Mouse (Mus musculus): Measurements from ENCODE around the gene Mmp23. TPM values are rescaled to one million over a fixed set of nuclear protein-coding genes. Genes with fewer than 3 reads are reported as not detected.

Mmp23 gene
- total and polyA plus RNA-seq, 2 experiments from 2014 or later = 5.6 to 6.4 TPM

- peaks cover 72% of the 10 kb centered on the region for H3K36me3 ChIP-seq (ENCODE audit: insufficient read depth, low read length)
- H3K27me3 ChIP-seq (ENCODE audit: insufficient read depth, low read length) = no peaks in the 10 kb centered on the region
- no peak overlapping the region for H3K4me3 ChIP-seq (ENCODE audit: low read depth, low read length)
- H3K9ac ChIP-seq (replicated peaks; ENCODE audit: low read length, poor library complexity, severe bottlenecking) = no peak overlapping the region
- DNase-seq (ENCODE audit: low spot score) (no peak), ATAC-seq (ENCODE audit: low FRiP score) (no peak)
- no peak overlapping the region for H3K27ac ChIP-seq (ENCODE audit: low read depth, low read length)
- TF ChIP-seq CTCF (IDR thresholded peaks at IDR 0.05) = no peak
- H3K9me3 ChIP-seq (ENCODE audit: low read length) = no peaks in the 10 kb centered on the region
- H3K4me1 ChIP-seq (ENCODE audit: insufficient read depth, low read length) = no peaks in the 10 kb centered on the region
- H3K4me2 ChIP-seq (ENCODE audit: low read depth, low read length, poor library complexity, severe bottlenecking) = no peak overlapping the region
Measured at GRCm38 (mm10) chr4:155635766-155636499, 17.3 kb downstream of the Mmp23 start.

- Histone ChIP-seq H3K9ac (replicated peaks; ENCODE audit: low read length, poor library complexity, severe bottlenecking) (no peak overlapping the region), H3K27me3 (ENCODE audit: insufficient read depth, low read length) (no peaks in the 10 kb centered on the region), H3K4me3 (ENCODE audit: low read depth, low read length) (no peak overlapping the region), H3K27ac (ENCODE audit: low read depth, low read length) (no peak overlapping the region), H3K4me1 (ENCODE audit: insufficient read depth, low read length) (no peaks in the 10 kb centered on the region), H3K36me3 (ENCODE audit: insufficient read depth, low read length) (peaks cover 50% of the 10 kb centered on the region), H3K9me3 (ENCODE audit: low read length) (no peaks in the 10 kb centered on the region), H3K4me2 (ENCODE audit: low read depth, low read length, poor library complexity, severe bottlenecking) (no peak overlapping the region)
- DNase-seq (ENCODE audit: low spot score) (no peak), ATAC-seq (ENCODE audit: low FRiP score) (no peak)
- TF ChIP-seq CTCF (IDR thresholded peaks at IDR 0.05) = no peak
- 88% methylated on average over 6 of the region's 6 CpGs for WGBS
Measured at GRCm38 (mm10) chr4:155630267-155630666, 22.9 kb downstream of the Mmp23 start.

- H3K27ac ChIP-seq (ENCODE audit: low read depth, low read length) = peak within 1 kb of the TSS; percentile 86
- H3K9me3 ChIP-seq (ENCODE audit: low read length) = no peaks in the 10 kb centered on the region
- H3K9ac ChIP-seq (replicated peaks; ENCODE audit: low read length, poor library complexity, severe bottlenecking) = peak within 1 kb of the TSS; percentile 67
- ATAC-seq (ENCODE audit: low FRiP score) (peak; percentile 100), DNase-seq (ENCODE audit: low spot score) (peak; percentile 99)
- H3K27me3 ChIP-seq (ENCODE audit: insufficient read depth, low read length) = no peaks in the 10 kb centered on the region
- TF ChIP-seq CTCF (IDR thresholded peaks at IDR 0.05) = no peak
- H3K4me1 ChIP-seq (ENCODE audit: insufficient read depth, low read length) = peaks cover 4% of the 10 kb centered on the region; the same call in 1 of the 2 replicates
- H3K4me3 ChIP-seq (ENCODE audit: low read depth, low read length) = peak within 1 kb of the TSS; percentile 74
- H3K36me3 ChIP-seq (ENCODE audit: insufficient read depth, low read length) = peaks cover 13% of the 10 kb centered on the region
- H3K4me2 ChIP-seq (ENCODE audit: low read depth, low read length, poor library complexity, severe bottlenecking) = peak within 1 kb of the TSS; percentile 74
- under 1% methylated on average over 83 of the region's 84 CpGs for WGBS
Measured at GRCm38 (mm10) chr4:155624338-155625291, 28.6 kb downstream of the Mmp23 start, which contains the start of gene Cdk11b. Gene Cdk11b, plus strand, starts transcription at chr4:155624854.

- WGBS = 93% methylated on average over 5 of the region's 5 CpGs
- Histone ChIP-seq H3K9me3 (ENCODE audit: low read length) (no peaks in the 10 kb centered on the region), H3K36me3 (ENCODE audit: insufficient read depth, low read length) (peaks cover 57% of the 10 kb centered on the region), H3K4me3 (ENCODE audit: low read depth, low read length) (no peak overlapping the region), H3K27ac (ENCODE audit: low read depth, low read length) (no peak overlapping the region), H3K9ac (replicated peaks; ENCODE audit: low read length, poor library complexity, severe bottlenecking) (no peak overlapping the region), H3K4me2 (ENCODE audit: low read depth, low read length, poor library complexity, severe bottlenecking) (no peak overlapping the region), H3K4me1 (ENCODE audit: insufficient read depth, low read length) (no peaks in the 10 kb centered on the region), H3K27me3 (ENCODE audit: insufficient read depth, low read length) (no peaks in the 10 kb centered on the region)
- no peak for TF ChIP-seq CTCF (IDR thresholded peaks at IDR 0.05)
- DNase-seq (ENCODE audit: low spot score) = no peak
- no peak for ATAC-seq (ENCODE audit: low FRiP score)
Measured at GRCm38 (mm10) chr4:155618321-155618720, 34.9 kb downstream of the Mmp23 start.

GRCm38 (mm10) chr4:155613264-155613663 is 39.9 kb downstream of the Mmp23 start:
- no peak overlapping the region for H3K27ac ChIP-seq (ENCODE audit: low read depth, low read length)
- no peak for DNase-seq (ENCODE audit: low spot score)
- no peak overlapping the region for H3K9ac ChIP-seq (replicated peaks; ENCODE audit: low read length, poor library complexity, severe bottlenecking)
- no peak for TF ChIP-seq CTCF (IDR thresholded peaks at IDR 0.05)
- H3K4me3 ChIP-seq (ENCODE audit: low read depth, low read length) = no peak overlapping the region
- peaks cover 67% of the 10 kb centered on the region for H3K36me3 ChIP-seq (ENCODE audit: insufficient read depth, low read length)
- no peak for ATAC-seq (ENCODE audit: low FRiP score)
- H3K4me1 ChIP-seq (ENCODE audit: insufficient read depth, low read length) = no peaks in the 10 kb centered on the region
- H3K9me3 ChIP-seq (ENCODE audit: low read length) = no peaks in the 10 kb centered on the region
- H3K27me3 ChIP-seq (ENCODE audit: insufficient read depth, low read length) = no peaks in the 10 kb centered on the region
- 93% methylated on average over 3 of the region's 3 CpGs for WGBS
- H3K4me2 ChIP-seq (ENCODE audit: low read depth, low read length, poor library complexity, severe bottlenecking) = no peak overlapping the region

- Histone ChIP-seq H3K9me3 (ENCODE audit: low read length) (no peaks in the 10 kb centered on the region), H3K4me3 (ENCODE audit: low read depth, low read length) (no peak overlapping the region), H3K36me3 (ENCODE audit: insufficient read depth, low read length) (peaks cover 53% of the 10 kb centered on the region), H3K4me1 (ENCODE audit: insufficient read depth, low read length) (no peaks in the 10 kb centered on the region), H3K27ac (ENCODE audit: low read depth, low read length) (no peak overlapping the region), H3K4me2 (ENCODE audit: low read depth, low read length, poor library complexity, severe bottlenecking) (no peak overlapping the region), H3K9ac (replicated peaks; ENCODE audit: low read length, poor library complexity, severe bottlenecking) (no peak overlapping the region), H3K27me3 (ENCODE audit: insufficient read depth, low read length) (no peaks in the 10 kb centered on the region)
- no peak for ATAC-seq (ENCODE audit: low FRiP score)
- WGBS = 91% methylated on average over 3 of the region's 3 CpGs
- TF ChIP-seq CTCF (IDR thresholded peaks at IDR 0.05) = no peak
- no peak for DNase-seq (ENCODE audit: low spot score)
Measured at GRCm38 (mm10) chr4:155611860-155612259, 41.3 kb downstream of the Mmp23 start.

Measured in midbrain, postnatal 0 days (tissue).